Mouse (Mus musculus) stomach, postnatal 0 days (tissue): Measurements from ENCODE around the gene Isg15.

Experiments used
- CTCF ChIP-seq: IDR thresholded peaks from 2 replicates; pipeline ENCODE4 v1.5.1; 2016; ENCODE audit warnings: antibody characterized with exemption, low read depth, mild to moderate bottlenecking, moderate library complexity
- EP300 ChIP-seq: optimal IDR thresholded peaks from 2 replicates; pipeline ENCODE3; 2016; ENCODE audit warnings: antibody characterized with exemption

DNA sequence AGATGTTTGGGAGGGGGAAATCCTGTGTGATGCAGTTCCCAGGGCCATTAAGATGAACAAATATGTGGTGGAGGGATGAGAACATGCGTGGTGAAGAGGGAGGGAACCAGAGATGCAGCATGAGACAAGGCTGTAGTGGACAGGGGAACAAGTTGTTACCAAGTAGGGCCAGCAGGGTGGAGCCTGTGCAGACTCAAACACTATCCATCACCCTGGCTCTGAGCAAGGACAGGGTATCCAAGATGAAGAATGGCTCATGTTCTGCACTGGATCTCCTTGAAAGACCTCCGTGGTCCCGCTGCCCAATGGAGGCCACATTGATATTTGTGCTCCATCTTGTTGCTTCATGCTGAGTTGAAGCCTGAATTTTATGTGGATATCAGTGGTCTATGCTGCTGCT, 45.8 kb downstream of the Isg15 start:
- TF ChIP-seq CTCF (no peak), EP300 (no peak)
